Mouse (Mus musculus): ENCODE data around the gene Cox8b.

DNA sequence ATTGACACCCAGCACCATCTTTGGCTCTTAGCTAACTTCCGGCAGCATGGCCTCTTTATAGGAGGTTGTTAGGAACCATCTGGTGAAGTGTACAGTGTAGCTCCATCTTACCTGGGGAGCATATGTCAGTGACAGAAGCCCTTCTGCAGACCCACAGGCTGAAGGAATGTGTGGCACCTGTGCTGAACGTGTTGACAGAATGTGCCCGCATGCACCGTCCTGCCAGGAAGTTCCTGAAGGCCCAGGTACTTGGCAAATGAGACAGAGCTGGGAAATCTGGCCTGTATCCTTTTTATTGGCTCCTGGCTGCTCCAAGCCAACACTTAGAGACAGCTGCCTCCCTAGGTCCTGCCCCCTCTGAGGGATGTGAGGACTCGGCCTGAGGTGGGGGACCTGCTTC, 39.5 kb downstream of the Cox8b start:
- TF ChIP-seq POLR2A (IDR thresholded peaks at IDR 0.05; ENCODE audit: low read depth, low read length) (no peak), CTCF (conservative IDR thresholded peaks at IDR 0.05; ENCODE audit: insufficient read depth, insufficient read length, low read depth, low read length) (no peak)

All from kidney, adult 2 months (tissue).